Mouse (Mus musculus): ENCODE data around the gene Lmo1.

- TF ChIP-seq CTCF (IDR thresholded peaks at IDR 0.05; ENCODE audit: extremely low read depth, insufficient read depth, insufficient read length, insufficient replicate concordance) (no peak), POLR2A (IDR thresholded peaks at IDR 0.05; ENCODE audit: low read depth, low read length) (no peak)
Measured at GRCm38 (mm10) chr7:109207811-109208210, 32.8 kb upstream of the Lmo1 start.
